Mouse (Mus musculus) heart, embryonic 16.5 days (tissue): Measurements from ENCODE around the gene Ints6. TPM values are rescaled to one million over a fixed set of nuclear protein-coding genes. Genes with fewer than 3 reads are reported as not detected.

Source experiments
- polyA plus RNA-seq: library from polyadenylated mRNA; unstranded; fragments of >200 nt; fragmentation: Nextera tagmentation; extraction: Ambion mirVana; gene quantifications from 2 replicates; pipeline ENCODE4 v1.2.1, GENCODE M21; 2015

Gene Ints6
- polyA plus RNA-seq, 1 experiment from 2014 or later = 15.6 TPM

Other genes starting within 250 kb of the Ints6 start
- gene Fam124a, start 205.4 kb downstream of the Ints6 start, polyA plus RNA-seq = 3.6 and 4.0 TPM in 2 replicates
- 0.17 TPM in 1 of 2 replicates, not detected in the other for gene Gm4131, start 194.2 kb downstream of the Ints6 start, polyA plus RNA-seq
- gene Serpine3, start 97.5 kb downstream of the Ints6 start, polyA plus RNA-seq = not detected in 2 replicates
- 4.0 and 4.5 TPM in 2 replicates for gene Wdfy2, start 76.5 kb upstream of the Ints6 start, polyA plus RNA-seq
- gene Defb48, start 223.3 kb upstream of the Ints6 start, polyA plus RNA-seq = not detected in 2 replicates
- gene Defb47, start 236.9 kb upstream of the Ints6 start, polyA plus RNA-seq = not detected in 2 replicates